Mouse (Mus musculus): ENCODE data around the gene Yif1a.
"Not testable (repeated sequence)": the region's sequence is repeated elsewhere in the genome, so short reads cannot be mapped to it uniquely, and the experiment has no call there.

Yif1a gene

GRCm38 (mm10) chr19:5085145-5085863 lies 3.0 kb upstream of the Yif1a start, which contains the start of gene Tmem151a:
Tmem151a (minus strand) TSS chr19:5085531.
- DNase-seq (ENCODE audit: low read depth, low spot score), result no peak

GRCm38 (mm10) chr19:5086533-5086932 lies 1.8 kb upstream of the Yif1a start:
- not testable (repeated sequence) for DNase-seq (ENCODE audit: low read depth, low spot score)

- no peak for DNase-seq (ENCODE audit: low read depth, low spot score)
Measured at GRCm38 (mm10) chr19:5089324-5089723, 986 bp downstream of the Yif1a start.

GRCm38 (mm10) chr19:5092083-5092482 lies 3.7 kb downstream of the Yif1a start:
- DNase-seq (ENCODE audit: low read depth, low spot score), result no peak

GRCm38 (mm10) chr19:5093481-5094242 lies 5.3 kb downstream of the Yif1a start:
- no peak for DNase-seq (ENCODE audit: low read depth, low spot score)

- DNase-seq (ENCODE audit: low read depth, low spot score), result peak; percentile 83
Measured at GRCm38 (mm10) chr19:5094243-5094632, 5.9 kb downstream of the Yif1a start.

GRCm38 (mm10) chr19:5094746-5095417 lies 6.5 kb downstream of the Yif1a start:
- no peak for DNase-seq (ENCODE audit: low read depth, low spot score)

GRCm38 (mm10) chr19:5095887-5096474 lies 7.6 kb downstream of the Yif1a start:
- DNase-seq (ENCODE audit: low read depth, low spot score), result no peak

GRCm38 (mm10) chr19:5097521-5098362 lies 9.4 kb downstream of the Yif1a start:
- DNase-seq (ENCODE audit: low read depth, low spot score), result no peak

GRCm38 (mm10) chr19:5098363-5099143 lies 10.2 kb downstream of the Yif1a start, which contains the start of gene Cnih2:
Cnih2 (minus strand) TSS chr19:5098521.
- DNase-seq (ENCODE audit: low read depth, low spot score), result no peak

- DNase-seq (ENCODE audit: low read depth, low spot score), result no peak
Measured at GRCm38 (mm10) chr19:5106074-5106473, 17.7 kb downstream of the Yif1a start.

- DNase-seq (ENCODE audit: low read depth, low spot score), result peak; percentile 97
Measured at GRCm38 (mm10) chr19:5106731-5107191, 18.4 kb downstream of the Yif1a start, which contains the start of gene Rab1b. Rab1b (minus strand) TSS chr19:5107072.

GRCm38 (mm10) chr19:5107556-5108270 lies 19.4 kb downstream of the Yif1a start:
- no peak for DNase-seq (ENCODE audit: low read depth, low spot score)

GRCm38 (mm10) chr19:5108271-5108575 lies 19.9 kb downstream of the Yif1a start:
- no peak for DNase-seq (ENCODE audit: low read depth, low spot score)

- no peak for DNase-seq (ENCODE audit: low read depth, low spot score)
Measured at GRCm38 (mm10) chr19:5108702-5109101, 20.4 kb downstream of the Yif1a start.

GRCm38 (mm10) chr19:5109659-5110453 lies 21.5 kb downstream of the Yif1a start:
- no peak for DNase-seq (ENCODE audit: low read depth, low spot score)

GRCm38 (mm10) chr19:5113783-5114182 lies 25.4 kb downstream of the Yif1a start:
- no peak for DNase-seq (ENCODE audit: low read depth, low spot score)

GRCm38 (mm10) chr19:5117494-5118383 lies 29.4 kb downstream of the Yif1a start:
- DNase-seq (ENCODE audit: low read depth, low spot score), result peak; percentile 81
